Mouse (Mus musculus) E14TG2a.4 (cell line): ENCODE measurements around the gene Ms4a10.

Experiments
- CTCF ChIP-seq: conservative IDR thresholded peaks from 2 replicates; pipeline ENCODE4 v1.5.1; 2014; ENCODE audit warnings: low read length
- NANOG ChIP-seq: IDR thresholded peaks from 2 replicates; pipeline ENCODE4 v1.6.1; 2014; ENCODE audit warnings: borderline replicate concordance, low read length, mixed read lengths
- POU5F1 ChIP-seq: IDR thresholded peaks from 2 replicates; pipeline ENCODE4 v1.6.1; 2014; ENCODE audit warnings: low read length, borderline replicate concordance

DNA sequence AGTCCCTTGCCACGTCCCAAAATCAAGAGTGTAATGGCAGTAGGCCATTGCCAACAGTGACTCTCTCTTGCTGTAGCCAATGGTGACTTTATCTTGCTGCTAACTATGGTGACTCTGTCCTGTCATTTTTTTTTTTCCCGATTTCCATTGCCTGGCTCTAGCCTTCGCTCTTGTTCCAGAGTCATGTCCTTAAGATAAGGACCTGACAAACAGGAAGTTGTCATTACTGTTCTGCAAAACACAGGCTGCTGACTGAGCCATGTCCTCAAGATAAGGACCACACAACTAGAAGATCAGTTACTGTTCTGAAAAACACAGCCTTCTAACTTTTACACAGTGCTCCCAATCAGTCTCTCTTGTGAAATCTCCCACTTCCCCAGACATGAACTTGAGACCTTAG, 4.0 kb downstream of the Ms4a10 start:
- no peak for TF ChIP-seq CTCF
- TF ChIP-seq NANOG, result no peak
- TF ChIP-seq POU5F1, result no peak
